Mouse (Mus musculus) activated CD4-positive, CD25-positive, alpha-beta regulatory T cell (primary cell): ENCODE results near the gene Cav1. TPM values are rescaled to one million over a fixed set of nuclear protein-coding genes. Genes with fewer than 3 reads are reported as not detected.

Experiments
- polyA plus RNA-seq, 2 experiments: library from polyadenylated mRNA; unstranded; fragments of 100-300 nt; shearing (Covaris generic); gene quantifications; one replicate each; pipeline ENCODE4 v1.2.1; 2017

The Cav1 gene
- polyA plus RNA-seq = not detected

GRCm38 (mm10) chr6:17305954-17306601 lies at the start of gene Cav1:
Cav1 (plus strand) TSS chr6:17306335.

GRCm38 (mm10) chr6:17280939-17281756 lies 25.0 kb upstream of the Cav1 start, which contains the start of gene Cav2:
Cav2 (plus strand) TSS chr6:17281185.

Other genes with a start within 250 kb of the Cav1 start
- 100 to 1,000 TPM; 206 to 228 TPM for gene Tes, start 241.2 kb upstream of the Cav1 start, polyA plus RNA-seq
- 1 to 10 TPM in 1 of 2 experiments, under 1 TPM in 1; 0.54 to 1.5 TPM for gene Cav2, start 25.1 kb upstream of the Cav1 start, polyA plus RNA-seq
- gene Met, start 157.5 kb downstream of the Cav1 start, polyA plus RNA-seq = under 1 TPM in 1 of 2 experiments, not detected in 1; 0.14 TPM